Mouse (Mus musculus) liver, embryonic 13.5 days (tissue): ENCODE measurements around the gene Dstn. TPM values are rescaled to one million over a fixed set of nuclear protein-coding genes. Genes with fewer than 3 reads are reported as not detected.

Source experiments
- ATAC-seq: fragments of 200-750 bp; cut with Nextera tagmentation; 2 replicates; pipeline ENCODE4 v1.8.0; 2017; ENCODE audit warnings: low read depth, mild to moderate bottlenecking, moderate number of reproducible peaks, moderate library complexity
- DNase-seq: peaks from one replicate; pipeline ENCODE4 v3.0.0; 2022
- H3K27ac ChIP-seq: fragments of 300-500 bp; sonication (generic); 2 replicates; pipeline ENCODE4 v1.5.1; 2015; ENCODE audit warnings: moderate library complexity, mild to moderate bottlenecking, inconsistent platforms
- H3K27me3 ChIP-seq: fragments of 300-500 bp; sonication (generic); 2 replicates; pipeline ENCODE4 v1.6.1; 2015; ENCODE audit warnings: mild to moderate bottlenecking, inconsistent platforms
- H3K36me3 ChIP-seq: fragments of 300-500 bp; sonication (generic); 2 replicates; pipeline ENCODE4 v1.6.1; 2015; ENCODE audit warnings: mild to moderate bottlenecking, inconsistent platforms
- H3K4me1 ChIP-seq: fragments of 300-500 bp; sonication (generic); replicated peaks from 2 replicates; pipeline ENCODE4 v1.6.1; 2015; ENCODE audit warnings: inconsistent platforms
- H3K4me2 ChIP-seq: fragments of 300-500 bp; sonication (generic); 2 replicates; pipeline ENCODE4 v1.6.1; 2015; ENCODE audit warnings: inconsistent platforms, mild to moderate bottlenecking, moderate library complexity
- H3K4me3 ChIP-seq: fragments of 300-500 bp; sonication (generic); replicated peaks from 2 replicates; pipeline ENCODE4 v1.5.1; 2015; ENCODE audit warnings: mild to moderate bottlenecking, inconsistent platforms
- H3K9ac ChIP-seq: fragments of 300-500 bp; sonication (generic); 2 replicates; pipeline ENCODE4 v1.6.1; 2015; ENCODE audit warnings: mild to moderate bottlenecking, inconsistent platforms
- H3K9me3 ChIP-seq: fragments of 300-500 bp; sonication (generic); replicated peaks from 2 replicates; pipeline ENCODE4 v1.6.1; 2016; ENCODE audit warnings: inconsistent platforms
- WGBS: fragments of 180-500 bp; shearing (Covaris S2); methylation state at CpG from one replicate; pipeline ENCODE4 v1.1.7; 2015; ENCODE audit not compliant: insufficient replicate concordance; 5-methylcytosine and 5-hydroxymethylcytosine counted together
- polyA plus RNA-seq: library from polyadenylated mRNA; unstranded; fragments of >200 nt; fragmentation: Nextera tagmentation; extraction: Ambion mirVana; gene quantifications from 2 replicates; pipeline ENCODE4 v1.2.1, GENCODE M21; 2015

The Dstn gene
- polyA plus RNA-seq, 1 experiment from 2014 or later: 138 TPM

DNA sequence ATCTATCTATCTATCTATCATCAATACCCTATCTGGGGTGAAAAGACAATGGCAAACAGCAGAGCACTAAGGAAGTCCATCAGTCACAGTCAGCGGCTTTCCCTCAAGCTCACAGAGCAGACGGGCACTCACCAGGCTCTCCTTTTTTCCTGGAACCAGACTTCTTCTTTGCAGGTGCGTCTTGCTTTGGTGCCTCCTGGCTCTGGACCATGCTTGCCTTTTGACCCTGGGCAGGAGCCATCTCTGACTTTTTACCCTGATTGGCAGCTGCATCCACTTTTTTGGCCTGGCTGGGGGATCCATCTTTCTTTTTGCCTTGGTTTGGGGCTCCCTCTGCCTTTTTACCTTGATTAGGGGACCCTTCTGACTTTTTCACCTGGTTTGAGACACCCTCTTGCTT, 72.9 kb downstream of the Dstn start:
- no peak overlapping the region for H3K27ac ChIP-seq
- H3K27me3 ChIP-seq: no peaks in the 10 kb centered on the region
- no peaks in the 10 kb centered on the region for H3K9me3 ChIP-seq
- H3K9ac ChIP-seq: no peak overlapping the region
- no peak overlapping the region for H3K4me3 ChIP-seq
- DNase-seq: no peak
- ATAC-seq: no peak
- H3K4me2 ChIP-seq: no peak overlapping the region
- 79% methylated on average over 3 of the region's 3 CpGs for WGBS
- peaks cover 42% of the 10 kb centered on the region for H3K36me3 ChIP-seq
- peaks cover 30% of the 10 kb centered on the region for H3K4me1 ChIP-seq

DNA sequence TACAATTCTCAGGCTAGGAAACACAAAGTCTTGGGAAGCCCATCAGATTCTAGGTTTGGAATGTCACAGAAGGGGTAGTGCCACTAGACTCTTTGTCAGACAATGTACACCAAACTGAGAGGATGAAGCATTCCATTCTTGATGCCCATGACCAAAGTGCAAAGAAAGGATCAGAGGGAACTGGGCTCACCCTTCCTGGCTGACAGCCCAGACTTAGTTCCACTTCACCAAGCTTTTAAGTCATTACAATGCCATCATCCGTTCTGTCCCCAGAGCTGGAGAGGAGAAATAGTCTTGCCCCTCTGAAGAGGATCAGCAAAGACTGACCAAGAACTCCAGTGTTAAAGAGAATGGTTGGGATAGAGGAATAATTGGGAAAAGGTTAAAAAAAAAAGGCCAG, 75.9 kb downstream of the Dstn start:
- no peak overlapping the region for H3K4me2 ChIP-seq
- no peak overlapping the region for H3K4me3 ChIP-seq
- DNase-seq (no peak), ATAC-seq (no peak)
- no peak overlapping the region for H3K9ac ChIP-seq
- H3K9me3 ChIP-seq: no peaks in the 10 kb centered on the region
- H3K36me3 ChIP-seq: peaks cover 23% of the 10 kb centered on the region
- 62% methylated on average over 1 of the region's 1 CpGs for WGBS
- peaks cover 36% of the 10 kb centered on the region for H3K4me1 ChIP-seq
- no peak overlapping the region for H3K27ac ChIP-seq
- H3K27me3 ChIP-seq: no peaks in the 10 kb centered on the region

DNA sequence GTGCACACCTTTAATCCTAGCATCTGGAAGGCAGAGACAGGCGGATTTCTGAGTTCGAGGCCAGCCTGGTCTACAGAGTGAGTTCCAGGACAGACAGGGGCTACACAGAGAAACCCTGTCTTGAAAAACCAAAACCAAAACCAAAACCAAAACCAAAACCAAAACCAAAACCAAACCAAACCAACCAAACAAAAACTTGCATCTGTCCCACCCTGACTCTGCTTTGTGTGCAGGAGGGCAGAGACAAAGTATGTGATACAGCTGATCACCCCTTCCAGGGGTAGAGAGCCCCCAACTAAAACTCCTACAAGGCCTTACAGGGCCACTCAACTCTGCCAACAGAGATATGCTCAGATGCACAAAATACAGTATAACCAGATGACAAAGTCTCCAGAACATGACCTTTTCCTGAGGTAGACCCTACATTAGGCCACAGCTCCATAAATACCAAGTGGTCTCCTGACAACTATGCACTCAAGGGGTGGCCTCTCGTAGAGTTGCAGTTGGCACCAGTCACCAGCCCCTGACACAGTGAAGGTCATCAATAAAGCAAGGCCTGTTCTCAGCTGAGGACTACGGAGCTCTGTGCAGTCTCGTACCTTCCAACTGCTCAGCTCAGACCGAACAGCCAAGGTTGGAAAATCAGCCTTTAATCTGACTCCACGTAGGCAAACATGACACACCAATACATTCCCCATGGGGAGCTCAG, 77.0 kb downstream of the Dstn start:
- Histone ChIP-seq H3K27me3 (no peaks in the 10 kb centered on the region), H3K27ac (no peak overlapping the region), H3K4me3 (no peak overlapping the region), H3K9ac (no peak overlapping the region), H3K36me3 (peaks cover 19% of the 10 kb centered on the region), H3K4me1 (peaks cover 38% of the 10 kb centered on the region), H3K4me2 (no peak overlapping the region), H3K9me3 (no peaks in the 10 kb centered on the region)
- no peak for ATAC-seq
- no peak for DNase-seq
- 70% methylated on average over 7 of the region's 7 CpGs for WGBS

Other genes with a start within 250 kb of the Dstn start
- gene Bfsp1, start 52.1 kb upstream of the Dstn start, polyA plus RNA-seq: 0.16 and 0.20 TPM in 2 replicates
- gene Rrbp1, start 95.9 kb downstream of the Dstn start, polyA plus RNA-seq: 48.3 and 49.7 TPM in 2 replicates
- gene Banf2, start 117.7 kb downstream of the Dstn start, polyA plus RNA-seq: not detected in 2 replicates